Mouse (Mus musculus) embryo, embryonic 11.5 days (tissue): ENCODE measurements around the gene 4930438A08Rik.
"Not testable (repeated sequence)": the region's sequence is repeated elsewhere in the genome, so short reads cannot be mapped to it uniquely, and the experiment has no call there.

Experiments
- DNase-seq: peaks from one replicate; pipeline ENCODE4 v3.0.0-alpha.2; 2012; ENCODE audit warnings: low read depth, low spot score

Gene 4930438A08Rik

DNA sequence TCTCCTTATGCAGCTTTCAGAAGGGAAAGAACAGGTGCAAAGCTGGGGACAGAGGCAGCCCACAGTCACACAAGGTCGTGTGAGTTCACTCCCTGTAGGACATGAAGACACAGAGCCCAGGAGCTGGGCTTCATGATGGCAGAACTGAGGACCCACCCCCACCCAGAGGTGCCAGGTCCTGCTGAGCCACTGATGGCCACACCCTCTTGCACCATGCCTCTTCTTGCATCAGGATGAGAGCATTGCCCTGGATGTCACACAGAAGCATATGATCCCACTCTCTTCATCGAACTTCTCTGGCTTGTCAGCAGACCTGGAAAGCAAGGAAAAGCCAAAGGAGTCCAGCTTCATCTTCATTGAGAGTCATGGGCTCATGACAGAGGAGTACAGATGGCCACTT lies at the start of gene 4930438A08Rik:
Gene 4930438A08Rik, plus strand, starts transcription at position 228 of the 400 bp plus-strand sequence.
- no peak for DNase-seq

DNA sequence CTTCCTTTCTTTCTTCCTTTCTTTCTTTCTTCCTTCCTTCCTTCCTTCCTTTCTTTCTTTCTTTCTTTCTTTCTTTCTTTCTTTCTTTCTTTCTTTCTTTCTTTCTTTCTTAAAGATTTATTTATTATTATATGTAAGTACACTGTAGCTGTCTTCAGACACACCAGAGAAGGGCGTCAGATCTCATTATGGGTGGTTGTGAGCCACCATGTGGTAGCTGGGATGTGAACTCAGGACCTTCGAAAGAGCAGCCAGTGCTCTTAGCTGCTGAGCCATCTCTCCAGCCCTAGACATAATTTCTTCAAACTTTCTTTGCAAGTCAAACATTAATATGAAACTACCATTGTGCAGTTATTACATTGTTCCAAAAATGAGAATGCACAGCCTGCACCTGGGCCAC lies 49.7 kb upstream of the 4930438A08Rik start:
- DNase-seq, result not testable (repeated sequence)

DNA sequence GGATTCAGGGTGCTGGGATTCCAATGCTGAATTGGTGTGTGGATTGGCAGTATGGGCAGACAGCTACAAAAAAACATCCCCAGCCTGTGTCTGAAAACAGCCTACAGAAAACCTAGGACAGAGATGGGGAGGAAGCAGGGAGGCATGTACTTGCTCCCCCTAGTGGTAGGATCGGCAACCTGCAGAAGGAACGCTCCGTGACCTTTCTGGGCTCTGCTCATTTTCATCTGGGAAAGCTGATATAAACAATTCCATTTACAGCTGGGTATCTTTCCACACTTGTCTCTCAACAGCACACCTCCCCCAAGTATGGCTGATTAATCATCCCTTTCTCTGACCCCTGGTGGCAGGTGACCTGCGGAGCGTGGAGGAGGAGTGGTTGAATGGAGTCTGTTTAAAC lies 48.9 kb upstream of the 4930438A08Rik start:
- peak; percentile 68 for DNase-seq

DNA sequence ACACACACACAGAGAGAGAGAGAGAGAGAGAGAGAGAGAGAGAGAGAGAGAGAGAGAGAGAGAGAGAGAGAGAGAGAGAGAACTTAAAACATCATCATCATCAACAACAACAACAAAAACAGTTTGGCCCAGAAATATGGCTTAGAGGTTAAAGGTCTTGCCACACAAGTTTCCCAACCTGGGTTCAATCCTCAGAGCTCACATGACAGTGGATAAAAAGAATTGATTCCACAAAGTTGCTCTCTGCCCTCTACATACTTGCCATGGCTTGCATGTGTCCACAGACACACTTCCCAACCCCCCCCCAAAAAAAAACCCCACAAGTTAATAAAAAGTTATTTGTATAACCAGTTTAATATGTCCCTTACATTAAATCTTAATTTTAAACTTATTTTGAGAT lies 48.2 kb upstream of the 4930438A08Rik start:
- no peak for DNase-seq

DNA sequence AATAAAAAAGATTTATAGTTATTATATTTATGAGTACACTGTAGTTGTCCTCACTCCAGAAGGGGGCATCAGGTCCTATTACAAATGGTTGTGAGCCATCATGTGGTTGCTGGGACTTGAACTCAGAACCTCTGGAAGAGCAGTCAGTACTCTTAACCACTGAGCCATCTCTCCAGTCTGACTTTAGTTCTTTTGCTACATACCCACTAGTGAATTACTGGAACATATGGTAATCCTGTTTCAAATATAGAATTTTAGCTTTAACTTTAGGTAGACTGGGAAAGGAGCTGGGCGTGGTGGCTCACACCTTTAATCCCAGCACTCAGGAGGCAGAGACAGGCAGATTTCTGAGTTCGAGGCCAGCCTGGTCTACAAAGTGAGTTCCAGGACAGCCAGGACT lies 46.6 kb upstream of the 4930438A08Rik start:
- not testable (repeated sequence) for DNase-seq

DNA sequence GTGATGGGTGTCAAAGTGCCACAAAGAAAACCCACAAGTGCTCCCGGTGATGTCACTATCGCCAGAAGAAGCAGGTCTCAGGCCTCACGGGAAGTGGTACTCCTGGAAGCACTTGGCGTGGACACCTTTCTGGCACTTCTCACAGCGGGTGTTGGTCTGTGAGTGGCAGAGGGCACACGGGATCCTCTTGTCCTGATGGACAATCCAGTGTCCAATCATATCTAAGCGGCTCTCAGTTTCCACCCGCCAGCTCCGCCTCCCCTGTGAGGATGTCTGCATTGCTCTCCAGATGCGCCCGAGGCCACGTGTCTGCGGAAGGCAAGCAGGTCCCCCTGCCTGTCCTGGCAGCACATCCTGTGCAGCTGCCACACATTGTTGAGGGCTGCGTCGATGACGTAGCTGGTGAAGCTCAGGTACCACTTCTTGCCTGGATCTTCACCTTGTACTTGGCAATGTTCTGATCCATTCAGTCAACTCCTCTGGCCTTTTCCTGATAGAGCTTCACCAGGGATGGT lies 44.1 kb upstream of the 4930438A08Rik start:
- no peak for DNase-seq

DNA sequence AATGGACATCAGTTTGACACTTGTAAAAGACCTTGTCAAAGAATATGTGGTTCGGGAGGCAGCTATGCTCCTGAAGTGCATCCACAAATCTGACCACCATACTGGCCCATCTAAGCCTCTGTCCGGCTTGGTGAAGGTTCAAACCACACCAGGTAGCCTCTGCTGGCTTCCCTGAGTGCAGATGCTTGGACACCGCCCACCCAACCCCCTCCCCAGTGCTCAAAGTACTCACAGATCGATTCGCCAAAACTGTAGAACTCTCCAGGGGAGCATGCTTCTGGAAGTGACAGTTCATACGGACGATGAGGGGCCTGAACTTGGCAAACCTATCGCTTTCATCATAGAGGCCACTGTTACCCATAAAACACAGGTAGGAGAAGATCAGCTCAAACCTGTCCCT lies 43.4 kb upstream of the 4930438A08Rik start:
- DNase-seq, result no peak

DNA sequence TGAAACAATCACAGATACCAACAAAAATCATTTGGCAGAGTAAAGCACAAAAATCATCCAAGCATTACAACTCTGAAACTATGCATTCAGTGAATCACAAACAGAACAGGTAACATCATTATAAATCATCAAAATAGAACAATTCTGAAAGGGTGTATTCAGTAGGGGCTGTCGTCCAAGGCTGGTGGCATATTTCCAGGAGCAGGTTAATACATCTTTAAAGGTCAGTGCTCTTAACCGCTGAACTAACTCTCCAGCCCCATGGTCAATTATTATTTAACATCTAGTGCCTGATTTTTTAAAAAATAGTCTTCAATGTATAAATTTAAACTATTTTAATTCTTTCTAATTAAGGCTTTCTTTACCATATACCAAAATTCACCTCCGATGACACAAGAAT lies 40.0 kb upstream of the 4930438A08Rik start:
- DNase-seq, result not testable (repeated sequence)

DNA sequence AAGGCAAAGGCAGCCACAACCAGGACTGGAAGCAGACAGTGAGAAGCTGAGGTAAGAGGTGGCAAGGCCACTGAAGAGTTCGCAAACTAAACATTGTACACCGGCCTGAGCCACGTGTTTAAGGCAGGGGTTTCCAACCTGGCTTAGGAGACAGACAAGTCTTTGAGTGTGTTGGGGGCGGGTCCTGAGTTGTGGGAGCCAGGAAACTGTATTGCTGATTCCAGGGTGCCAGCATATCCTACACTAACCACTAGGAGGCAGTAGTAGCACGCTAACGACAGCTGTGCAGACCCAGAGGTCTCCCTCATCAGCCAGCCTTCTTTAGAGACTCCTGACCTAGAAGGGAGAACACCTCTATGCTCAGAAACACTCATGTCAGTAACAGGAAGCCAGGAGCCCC lies 39.4 kb upstream of the 4930438A08Rik start:
- DNase-seq, result no peak

DNA sequence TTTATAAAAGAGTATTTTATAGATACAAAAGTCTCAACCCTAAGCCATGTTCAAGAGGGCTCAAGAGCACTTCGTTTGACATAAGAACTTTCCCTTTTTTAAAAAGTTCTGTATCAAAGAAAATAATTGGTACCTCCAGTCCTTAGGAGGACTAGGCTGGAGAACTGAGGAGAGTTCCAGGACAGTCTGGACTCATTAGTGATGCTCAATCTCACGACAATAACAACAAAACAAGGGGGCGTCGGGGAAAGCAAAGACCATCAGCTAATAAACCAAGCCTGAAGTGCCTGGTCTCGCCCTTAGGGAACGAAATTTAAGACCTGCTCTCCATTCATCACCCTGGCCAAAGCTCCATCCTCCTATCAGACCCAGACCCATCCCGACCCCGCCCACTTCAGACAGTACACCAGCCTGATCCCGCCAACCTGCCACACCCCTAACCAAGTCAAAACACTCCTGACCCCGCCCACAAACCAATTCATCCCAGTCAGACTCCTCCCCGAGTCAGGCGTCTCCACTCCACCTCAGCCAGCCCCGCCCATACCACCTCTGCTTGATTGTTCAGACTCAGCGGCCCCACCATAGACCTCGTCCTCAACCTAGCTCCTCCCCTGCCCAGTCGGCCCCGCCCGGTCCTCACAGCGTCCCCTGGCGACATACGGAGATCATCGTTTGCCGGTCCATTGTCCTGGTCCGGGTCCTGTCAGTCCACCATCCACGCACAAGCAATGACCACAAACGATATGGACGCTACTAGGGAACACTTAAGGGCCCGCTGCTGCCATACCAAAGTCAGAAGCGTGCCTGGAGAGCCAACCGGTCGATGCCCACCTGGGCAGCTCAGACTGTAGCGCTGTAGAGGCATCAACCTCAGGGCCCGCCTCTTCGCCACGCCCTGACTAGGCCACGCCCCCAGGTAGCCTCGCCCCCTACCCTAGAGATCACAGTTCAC lies 35.5 kb upstream of the 4930438A08Rik start:
- DNase-seq, result peak; percentile 44

DNA sequence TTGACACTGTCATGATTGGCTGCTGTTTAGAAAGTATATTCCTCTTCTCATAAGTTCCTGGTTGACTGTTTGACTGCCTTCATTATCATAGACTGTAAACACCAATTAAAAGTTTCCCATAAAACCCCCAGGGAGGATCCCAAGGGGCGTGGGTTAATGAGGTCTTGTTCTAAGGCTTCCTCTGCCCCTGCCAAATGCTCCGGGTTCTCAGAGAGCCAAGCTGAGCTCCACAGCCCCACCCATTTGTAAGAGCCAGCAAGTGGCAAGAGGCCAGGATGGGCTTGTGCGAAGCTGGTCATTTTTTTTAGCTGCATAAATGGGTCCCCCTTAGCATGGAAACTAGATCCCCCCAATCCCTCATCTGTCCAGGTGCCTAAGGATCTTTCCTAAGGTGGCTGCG lies 27.3 kb upstream of the 4930438A08Rik start:
- DNase-seq, result no peak

DNA sequence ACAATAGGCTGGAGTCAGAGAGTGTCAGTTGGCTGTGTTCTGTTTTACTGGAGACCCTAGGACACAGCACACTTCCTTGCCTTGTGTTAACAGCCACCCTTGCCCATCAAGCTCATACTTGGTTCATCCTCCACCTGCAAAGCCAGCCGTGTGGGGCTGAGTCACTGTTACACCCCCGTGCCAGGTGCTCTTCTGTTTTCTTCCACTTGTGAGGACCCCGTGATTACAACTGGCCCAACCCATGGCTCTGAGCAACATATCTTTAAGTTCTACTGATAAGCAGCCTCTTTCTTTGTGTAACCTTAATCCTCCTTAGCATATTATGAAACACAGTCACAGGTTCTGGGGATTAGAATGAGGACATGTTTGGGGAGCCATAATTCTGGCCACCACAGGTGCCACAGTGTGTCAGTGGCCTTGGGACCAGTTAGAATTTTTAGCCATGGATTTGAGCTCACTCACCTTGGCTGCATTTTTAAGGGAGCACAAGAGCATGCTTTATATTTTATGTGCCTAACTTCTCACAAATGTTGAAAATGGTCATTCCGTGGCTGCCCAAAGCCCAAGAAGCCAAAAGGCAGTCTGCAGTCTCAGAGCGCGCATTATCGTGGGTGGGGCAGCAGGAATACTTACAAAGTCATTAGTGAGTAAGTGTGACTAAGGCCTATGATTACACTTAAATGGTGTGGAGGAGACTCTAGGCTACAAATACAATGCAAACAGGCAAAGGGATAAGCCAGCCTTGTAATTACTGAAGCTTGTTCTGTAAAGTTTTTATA lies 25.2 kb upstream of the 4930438A08Rik start:
- DNase-seq, result no peak

DNA sequence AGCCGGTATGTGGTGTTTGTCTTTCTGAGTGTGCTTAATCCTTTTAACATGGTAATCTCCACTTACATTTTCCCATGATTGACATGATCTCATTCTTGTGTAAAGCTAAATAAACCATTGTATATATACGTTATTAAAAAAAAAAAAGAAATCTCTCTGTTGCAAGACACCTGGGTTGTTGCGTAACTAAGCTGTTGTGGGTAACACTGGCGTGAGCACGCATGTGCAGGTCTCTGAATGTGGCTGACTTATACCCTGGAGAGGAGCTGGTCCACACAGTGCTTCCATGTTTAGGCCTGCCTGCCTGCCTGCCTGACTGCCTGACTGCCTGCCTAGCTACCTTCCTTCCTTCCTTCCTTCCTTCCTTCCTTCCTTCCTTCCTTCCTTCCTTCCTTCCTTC lies 24.0 kb upstream of the 4930438A08Rik start:
- DNase-seq, result no peak

DNA sequence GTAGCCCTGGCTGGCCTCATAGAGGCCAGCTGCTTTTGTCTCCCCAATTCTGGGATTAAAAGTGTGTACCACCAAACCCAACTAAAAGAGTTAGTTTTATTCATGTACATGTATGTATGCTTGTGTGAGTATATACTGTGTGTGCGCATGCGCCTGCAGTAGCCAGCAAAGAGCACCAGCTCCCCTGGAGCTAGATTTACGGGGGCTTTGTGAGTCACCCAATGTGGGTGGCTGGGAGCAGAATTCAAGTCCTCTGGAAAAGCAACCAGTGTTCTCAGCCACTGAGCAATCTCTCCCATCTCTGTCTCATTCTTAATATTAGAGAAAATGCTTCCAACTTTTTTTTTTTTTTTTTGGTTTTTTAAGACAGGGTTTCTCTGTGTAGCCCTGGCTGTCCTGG lies 20.2 kb upstream of the 4930438A08Rik start:
- DNase-seq, result no peak

DNA sequence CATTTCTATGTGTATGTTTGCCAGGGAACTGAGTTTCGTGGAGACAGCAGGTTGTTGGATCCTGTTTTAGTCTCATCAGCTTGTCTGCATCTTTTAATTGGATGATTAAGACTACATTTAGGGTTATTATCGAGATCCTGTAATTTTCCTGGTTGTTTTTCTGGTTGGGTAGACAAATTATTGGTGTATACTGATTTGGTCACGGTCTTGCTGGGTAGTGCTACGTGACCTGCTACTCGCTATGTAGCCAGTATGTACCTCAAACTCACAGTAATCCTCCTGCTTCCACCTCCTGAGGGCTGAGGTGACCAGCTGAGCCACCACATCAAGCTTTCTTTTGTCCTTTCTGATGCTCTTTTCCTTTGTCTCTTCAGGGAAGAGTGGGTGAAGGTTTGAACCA lies 16.8 kb upstream of the 4930438A08Rik start:
- no peak for DNase-seq

DNA sequence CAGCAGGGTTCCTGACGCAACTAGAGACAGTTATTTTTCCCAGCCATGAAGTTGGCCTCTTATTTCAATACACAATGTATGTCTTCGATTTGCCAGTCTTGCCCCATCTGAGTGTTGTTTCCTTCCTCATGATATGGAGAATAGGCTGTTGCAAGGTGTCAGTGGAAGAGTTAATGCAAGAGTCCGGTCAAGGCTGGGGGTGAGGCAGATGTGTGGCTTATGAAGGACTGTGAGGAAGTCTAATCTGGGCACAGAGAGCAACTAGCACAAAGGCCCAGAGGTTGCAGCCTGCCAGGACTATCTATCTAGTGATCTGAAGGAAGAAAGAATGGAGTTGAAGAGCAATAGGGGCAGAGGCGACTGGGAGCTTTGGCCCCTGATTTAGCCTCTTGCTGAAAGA lies 14.4 kb upstream of the 4930438A08Rik start:
- DNase-seq, result no peak

DNA sequence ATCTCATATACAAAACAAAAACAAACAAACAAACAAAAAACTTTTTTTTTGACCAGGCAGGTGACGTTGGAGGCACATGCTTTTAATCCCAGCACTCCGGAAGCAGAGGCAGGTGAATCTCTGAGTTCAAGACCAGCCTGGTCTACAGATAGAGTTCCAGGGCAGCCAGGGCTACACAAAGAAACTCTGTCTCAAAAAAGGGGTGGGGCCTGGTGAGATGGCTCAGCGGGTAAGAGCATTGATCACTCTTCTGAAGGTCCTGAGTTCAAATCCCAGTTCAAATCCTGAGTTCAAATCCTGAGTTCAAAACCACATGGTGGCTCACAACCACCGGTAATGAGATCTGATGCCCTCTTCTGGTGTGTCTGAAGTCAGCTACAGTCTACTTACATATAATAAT lies 12.8 kb upstream of the 4930438A08Rik start:
- no peak for DNase-seq

DNA sequence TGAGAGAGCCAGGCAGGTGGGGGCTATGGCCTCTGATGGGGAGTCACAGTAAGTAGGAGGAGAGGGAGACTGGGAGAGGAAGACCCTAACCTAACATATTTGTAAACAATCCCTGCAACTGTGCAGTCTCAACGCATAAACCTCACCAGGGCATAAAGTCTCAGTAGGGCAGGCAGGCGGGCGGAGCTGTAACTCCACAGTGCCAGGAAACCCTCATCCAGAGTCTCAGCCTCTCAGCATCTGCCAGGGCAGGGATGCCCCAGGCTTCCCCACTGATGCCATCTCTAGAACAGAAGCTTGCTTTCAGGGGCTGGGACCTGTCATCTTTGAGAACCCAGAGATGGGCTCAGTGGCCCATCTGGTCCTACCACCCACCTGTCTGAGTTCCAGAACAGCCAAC lies 12.3 kb upstream of the 4930438A08Rik start:
- no peak for DNase-seq

DNA sequence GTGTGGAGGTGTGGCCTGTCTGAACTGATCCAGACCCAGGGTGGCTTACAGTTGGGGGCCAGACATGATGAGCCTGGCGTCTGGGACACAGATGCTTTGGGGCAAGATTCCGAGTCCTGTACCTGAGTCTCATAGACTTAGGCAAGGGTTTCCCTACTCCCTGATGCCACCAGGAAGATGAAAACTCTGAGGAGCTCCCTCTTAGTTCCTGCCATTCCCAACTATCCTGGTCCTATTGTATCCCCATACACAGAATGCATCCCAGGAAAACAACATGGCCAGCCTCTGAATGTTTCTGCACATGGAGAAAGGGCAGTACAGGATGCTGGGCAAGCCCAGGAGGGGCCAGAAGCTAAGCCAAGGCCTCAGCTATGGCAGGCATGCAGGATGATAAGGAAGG lies 11.1 kb upstream of the 4930438A08Rik start:
- no peak for DNase-seq

DNA sequence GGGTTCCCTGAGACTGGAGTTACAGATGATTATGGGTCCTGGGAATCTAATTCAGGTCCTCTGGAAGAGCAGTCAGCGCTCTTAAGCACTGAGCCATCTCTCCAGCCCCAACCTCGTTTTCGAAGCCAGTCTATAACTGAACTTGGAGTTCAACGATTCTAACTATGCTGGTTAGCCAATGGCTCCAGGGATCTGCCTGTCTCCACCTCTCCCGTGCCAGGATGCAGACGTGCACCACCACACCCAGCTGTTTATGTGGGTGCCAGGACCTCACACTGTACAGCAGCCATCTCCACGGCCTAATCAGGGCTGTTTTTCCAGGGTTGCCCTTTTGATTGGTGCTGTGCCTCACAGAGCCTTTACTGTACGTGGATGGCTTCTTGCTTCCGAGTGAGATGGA lies 10.1 kb upstream of the 4930438A08Rik start:
- no peak for DNase-seq

DNA sequence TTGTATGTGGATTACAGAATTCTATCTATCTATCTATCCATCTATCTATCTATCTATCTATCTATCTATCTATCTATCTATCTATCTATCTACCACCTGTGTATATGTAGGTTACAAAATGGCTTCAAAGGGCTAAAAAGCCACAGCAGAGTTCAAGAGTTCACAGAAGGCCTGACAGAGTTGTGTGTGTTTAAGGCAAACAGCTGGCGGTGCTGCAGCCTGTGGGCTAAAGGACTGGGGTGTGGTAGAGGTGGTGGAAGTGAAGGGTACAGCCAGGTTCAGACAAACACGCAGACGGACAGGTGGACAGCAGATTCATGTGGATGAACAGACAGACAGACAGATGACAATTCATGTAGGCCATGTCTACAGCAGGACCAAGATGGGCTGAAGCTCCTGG lies 6.3 kb upstream of the 4930438A08Rik start:
- no peak for DNase-seq

DNA sequence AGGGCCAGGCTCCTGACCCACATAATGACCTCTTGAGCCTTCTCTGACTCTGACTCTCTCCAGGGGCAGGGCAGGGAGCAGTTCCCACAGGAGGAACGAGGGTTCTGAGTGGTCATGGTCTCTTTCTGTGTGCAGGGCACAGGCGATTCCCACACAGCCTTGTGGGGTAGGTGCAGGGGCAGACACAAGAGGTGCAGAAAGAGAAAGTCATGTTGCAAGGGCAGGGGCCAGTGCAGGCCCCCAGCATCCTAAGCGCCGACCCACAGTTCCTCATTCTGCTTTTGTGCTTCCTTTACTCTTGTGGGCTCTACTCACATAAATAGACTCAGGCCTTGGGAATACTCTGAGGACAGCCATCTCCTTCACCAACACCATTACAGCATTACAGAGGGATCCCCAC lies 1.2 kb downstream of the 4930438A08Rik start:
- no peak for DNase-seq
